Mouse (Mus musculus): ENCODE measurements around the gene Nedd1. TPM values are rescaled to one million over a fixed set of nuclear protein-coding genes. Genes with fewer than 3 reads are reported as not detected.

Nedd1 gene
- polyA plus RNA-seq, 1 experiment, result 3.2 TPM

DNA sequence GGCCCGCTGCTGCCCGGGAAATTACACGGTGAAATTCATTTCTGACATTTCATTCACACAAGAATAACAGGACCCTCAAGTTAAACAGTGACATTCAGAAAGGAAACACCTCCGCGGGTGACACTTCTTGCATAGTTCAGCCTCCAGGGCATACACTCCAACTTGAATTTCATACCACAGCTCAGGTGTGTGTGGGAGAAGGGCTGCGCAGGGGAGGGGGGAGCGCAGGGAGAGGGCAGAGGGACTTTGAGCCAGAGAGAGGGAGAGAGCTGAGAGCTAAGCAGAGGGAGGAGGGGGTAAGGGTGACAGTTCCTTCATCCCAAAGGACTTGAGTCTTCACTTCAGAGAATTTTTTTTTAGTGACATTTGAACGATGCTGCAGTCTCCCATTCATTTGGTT, 78.2 kb downstream of the Nedd1 start:
- TF ChIP-seq CTCF (IDR thresholded peaks at IDR 0.05; ENCODE audit: extremely low read depth, insufficient read depth, insufficient read length, insufficient replicate concordance), result no peak
- no peak for TF ChIP-seq POLR2A (IDR thresholded peaks at IDR 0.05; ENCODE audit: low read depth, low read length)

DNA sequence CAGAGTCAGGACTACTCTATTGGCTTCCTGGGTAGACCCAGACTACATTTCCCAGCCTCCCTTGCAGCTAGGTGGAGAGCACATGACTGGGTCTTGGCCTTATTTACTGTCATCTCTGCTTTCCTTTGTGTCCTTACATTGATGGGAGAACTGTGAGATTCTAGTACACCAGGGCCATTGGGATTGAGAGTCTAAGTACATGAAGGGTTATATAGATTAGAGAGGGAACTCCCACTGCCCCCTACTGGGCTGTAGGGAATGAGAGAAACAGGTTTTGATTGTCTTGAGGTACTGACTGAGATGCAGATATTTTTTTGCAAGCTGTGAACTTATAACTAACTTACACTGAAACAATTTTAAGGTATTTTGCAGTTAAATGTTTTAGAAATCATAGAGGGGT, 81.2 kb downstream of the Nedd1 start:
- DNase-seq (ENCODE audit: low read depth in 1 of 2, low spot score in 2 of 2), result no peak
- TF ChIP-seq POLR2A (IDR thresholded peaks at IDR 0.05; ENCODE audit: low read depth, low read length) (no peak), CTCF (IDR thresholded peaks at IDR 0.05; ENCODE audit: extremely low read depth, insufficient read depth, insufficient read length, insufficient replicate concordance) (no peak)
- no peak overlapping the region for H3K27ac ChIP-seq (ENCODE audit: insufficient read depth, low read length)

More for the DNA sequence above, 78.2 kb downstream of the Nedd1 start:
- no peaks in the 10 kb centered on the region for H3K27me3 ChIP-seq (ENCODE audit: control insufficient read depth, insufficient read depth, low read length)
- no peak for DNase-seq (ENCODE audit: low read depth in 1 of 2, low spot score in 2 of 2)
- no peak overlapping the region for H3K27ac ChIP-seq (ENCODE audit: insufficient read depth, low read length)
- no peaks in the 10 kb centered on the region for H3K36me3 ChIP-seq (ENCODE audit: control insufficient read depth, insufficient read depth, low read length)
- 85% methylated on average over 8 of the region's 8 CpGs for WGBS
- no peak overlapping the region for H3K4me3 ChIP-seq (ENCODE audit: extremely low read depth, insufficient read depth, insufficient read length)
- no peaks in the 10 kb centered on the region for H3K4me1 ChIP-seq (ENCODE audit: control insufficient read depth, insufficient read depth, insufficient read length)

More for the DNA sequence above, 81.2 kb downstream of the Nedd1 start:
- Histone ChIP-seq H3K4me1 (ENCODE audit: control insufficient read depth, insufficient read depth, insufficient read length) (no peaks in the 10 kb centered on the region), H3K36me3 (ENCODE audit: control insufficient read depth, insufficient read depth, low read length) (no peaks in the 10 kb centered on the region), H3K27me3 (ENCODE audit: control insufficient read depth, insufficient read depth, low read length) (no peaks in the 10 kb centered on the region), H3K4me3 (ENCODE audit: extremely low read depth, insufficient read depth, insufficient read length) (no peak overlapping the region)
